Mouse (Mus musculus) cortical plate, adult 2 months (tissue): Measurements from ENCODE around the gene Nfasc.

Source experiments
- CTCF ChIP-seq: fragments of 200-500 bp; IDR thresholded peaks from 2 replicates; pipeline ENCODE4 v1.5.1; 2011; ENCODE audit warnings: mild to moderate bottlenecking, control low read depth, low read length; ENCODE audit not compliant: insufficient read depth; ENCODE audit errors: extremely low read depth
- POLR2A ChIP-seq: fragments of 200-500 bp; IDR thresholded peaks from 2 replicates; pipeline ENCODE4 v1.6.1; 2011; ENCODE audit warnings: mild to moderate bottlenecking, low read length, control low read depth; ENCODE audit not compliant: insufficient read depth; ENCODE audit errors: extremely low read depth

GRCm38 (mm10) chr1:132612066-132612465 is 129.5 kb downstream of the Nfasc start:
- TF ChIP-seq CTCF: no peak
- TF ChIP-seq POLR2A: no peak
